Comparison of ENCODE assay signal across 10 mouse cellular contexts in genomic region chr2:132652476-132652875, GRCm38 (mm10). TPM values are rescaled to one million over a fixed set of nuclear protein-coding genes. Genes with fewer than 3 reads are reported as not detected.
DNase-seq lines count a peak whose midpoint lies in the region; ATAC-seq lines count a peak whose summit lies in the region.
"Had no signal": no experiment of that assay in that cellular context is flagged by ENCODE, and none has a peak within 500 bp of the region (broad histone marks: within the 10 kb centered on the region; RNA-seq: fewer than 3 reads in every experiment).

No protein-coding gene starts in this region.

- no peak overlapping the region for H3K4me2 ChIP-seq in liver, embryonic 16.5 days (ENCODE audit: low read depth, low read length)
- H3K4me2 ChIP-seq in liver, embryonic 12.5 days = no peak overlapping the region
- no peak overlapping the region for H3K4me2 ChIP-seq in neural tube, embryonic 14.5 days (ENCODE audit: low read depth, low read length)

- ATAC-seq in liver, embryonic 16.5 days (ENCODE audit: low read depth) = 0 out of 2 replicates have a peak, but pooled peaks have one; percentile 37
- ATAC-seq in liver, embryonic 12.5 days = no peak
- peak; percentile 79; the same call in 1 of the 2 replicates for ATAC-seq in neural tube, embryonic 14.5 days (ENCODE audit: low read depth)

- no peaks in the 10 kb centered on the region for H3K4me1 ChIP-seq in liver, embryonic 16.5 days (ENCODE audit: control insufficient read depth, low read depth, low read length)
- no peaks in the 10 kb centered on the region for H3K4me1 ChIP-seq in liver, embryonic 12.5 days
- no peaks in the 10 kb centered on the region for H3K4me1 ChIP-seq in neural tube, embryonic 14.5 days (ENCODE audit: control insufficient read depth, insufficient read depth, low read length)

- no peaks in the 10 kb centered on the region for H3K36me3 ChIP-seq in liver, embryonic 16.5 days (ENCODE audit: control insufficient read depth, insufficient read depth)
- H3K36me3 ChIP-seq in liver, embryonic 12.5 days = no peaks in the 10 kb centered on the region
- H3K36me3 ChIP-seq in neural tube, embryonic 14.5 days (ENCODE audit: control insufficient read depth, insufficient read depth, low read length) = no peaks in the 10 kb centered on the region
- H3K36me3 ChIP-seq: G1E had no signal

- no peaks in the 10 kb centered on the region for H3K9me3 ChIP-seq in liver, embryonic 16.5 days (replicated peaks; ENCODE audit: control insufficient read depth, low read length)
- no peaks in the 10 kb centered on the region for H3K9me3 ChIP-seq in liver, embryonic 12.5 days (replicated peaks)
- no peaks in the 10 kb centered on the region for H3K9me3 ChIP-seq in neural tube, embryonic 14.5 days (ENCODE audit: control insufficient read depth, low read length)
- H3K9me3 ChIP-seq: G1E had no signal

- H3K27ac ChIP-seq in liver, embryonic 16.5 days (ENCODE audit: low read length) = no peak overlapping the region
- H3K27ac ChIP-seq in liver, embryonic 12.5 days = no peak overlapping the region
- no peak overlapping the region for H3K27ac ChIP-seq in neural tube, embryonic 14.5 days (ENCODE audit: low read depth, low read length)
- H3K27ac ChIP-seq: macrophage had no signal

- no peak overlapping the region for H3K4me3 ChIP-seq in liver, embryonic 16.5 days (ENCODE audit: low read depth, low read length)
- H3K4me3 ChIP-seq in liver, embryonic 12.5 days = no peak overlapping the region
- no peak overlapping the region for H3K4me3 ChIP-seq in neural tube, embryonic 14.5 days (ENCODE audit: low read depth, low read length)

- H3K27me3 ChIP-seq in liver, embryonic 16.5 days (ENCODE audit: control insufficient read depth, insufficient read depth, low read depth, low read length) = no peaks in the 10 kb centered on the region
- H3K27me3 ChIP-seq in liver, embryonic 12.5 days (replicated peaks) = no peaks in the 10 kb centered on the region
- no peaks in the 10 kb centered on the region for H3K27me3 ChIP-seq in neural tube, embryonic 14.5 days (ENCODE audit: control insufficient read depth, insufficient read depth, low read length)

- DNase-seq in adrenal gland, postnatal 4 days (ENCODE audit: low spot score in 2 of 2) = peak; percentile 4 to 8
- peak; percentile 55 for DNase-seq in kidney, adult 9 months
- no peak for DNase-seq in spleen, postnatal 14 days (ENCODE audit: low spot score in 2 of 2)
- DNase-seq in spleen, postnatal 36 days (ENCODE audit: low spot score in 2 of 2) = no peak
- no peak for DNase-seq in right cerebral cortex, postnatal 10 days (ENCODE audit: low spot score in 2 of 2)

- 66% methylated on average over 10 of the region's 10 CpGs for WGBS in liver, embryonic 16.5 days (ENCODE audit: insufficient replicate concordance)
- WGBS in liver, embryonic 12.5 days (ENCODE audit: insufficient replicate concordance) = 70% methylated on average over 10 of the region's 10 CpGs
- WGBS in neural tube, embryonic 14.5 days = 43% methylated on average over 10 of the region's 10 CpGs

- no peak overlapping the region for H3K9ac ChIP-seq in liver, embryonic 16.5 days (ENCODE audit: low read depth, low read length)
- no peak overlapping the region for H3K9ac ChIP-seq in liver, embryonic 12.5 days
- no peak overlapping the region for H3K9ac ChIP-seq in neural tube, embryonic 14.5 days (replicated peaks; ENCODE audit: low read depth, low read length)

RNA-seq across cellular contexts. Expression of gene Shld1, which starts 34.3 kb away (rescaled TPM):
- polyA plus RNA-seq in liver, embryonic 16.5 days (2015; fragmentation: Nextera tagmentation; extraction: Ambion mirVana) = 9.8 and 10.4 TPM in 2 replicates
- polyA plus RNA-seq in liver, embryonic 12.5 days (2016; fragmentation: Nextera tagmentation; extraction: Ambion mirVana) = 9.5 and 11.6 TPM in 2 replicates
- 10 to 100 TPM; 12.4 to 12.7 TPM for total RNA-seq in adrenal gland, postnatal 4 days (2021)
- 22.1 and 26.3 TPM in 2 replicates for polyA plus RNA-seq in neural tube, embryonic 14.5 days (2014; fragmentation: Nextera tagmentation; extraction: Ambion mirVana)

Comparison
In these comparisons a context has a peak if more than half of its experiments do, and no peak if none do; other contexts are left out.
1. DNase-seq: peak in adrenal gland, postnatal 4 days (2 of 2) and kidney, adult 9 months (single experiment); none in spleen, postnatal 14 days (0 of 2), spleen, postnatal 36 days (0 of 2) and right cerebral cortex, postnatal 10 days (0 of 2).